Mouse (Mus musculus) kidney, adult 18-20 months (tissue): Measurements from ENCODE around the gene Epb41l2.

Source experiments
- DNase-seq: peaks from one replicate; pipeline ENCODE4 v3.0.0; 2021

Epb41l2 gene

GRCm38 (mm10) chr10:25523727-25524126, 164.1 kb downstream of the Epb41l2 start:
- no peak for DNase-seq

- no peak for DNase-seq
Measured at GRCm38 (mm10) chr10:25526156-25526555, 166.6 kb downstream of the Epb41l2 start.

DNA sequence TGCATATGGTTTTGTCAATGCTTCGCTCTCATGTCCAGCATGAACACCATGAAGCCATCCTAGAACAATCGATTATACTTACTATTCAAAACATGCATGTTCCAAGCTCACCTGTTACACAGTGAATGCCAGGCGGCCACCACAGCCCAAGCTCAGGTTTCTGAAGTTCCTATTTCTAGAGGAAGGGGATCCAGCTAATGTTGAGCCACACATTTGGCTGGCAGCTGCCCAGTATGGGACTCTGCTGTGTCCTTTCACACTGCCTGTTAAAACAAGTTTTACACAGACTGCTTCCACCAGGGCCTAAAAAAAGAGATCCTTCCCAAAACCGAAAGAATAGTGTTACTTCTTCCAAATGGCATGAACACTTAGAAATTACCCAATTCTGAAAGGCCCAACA, 167.0 kb downstream of the Epb41l2 start:
- DNase-seq, result no peak

GRCm38 (mm10) chr10:25527126-25527525, 167.5 kb downstream of the Epb41l2 start:
- no peak for DNase-seq

DNA sequence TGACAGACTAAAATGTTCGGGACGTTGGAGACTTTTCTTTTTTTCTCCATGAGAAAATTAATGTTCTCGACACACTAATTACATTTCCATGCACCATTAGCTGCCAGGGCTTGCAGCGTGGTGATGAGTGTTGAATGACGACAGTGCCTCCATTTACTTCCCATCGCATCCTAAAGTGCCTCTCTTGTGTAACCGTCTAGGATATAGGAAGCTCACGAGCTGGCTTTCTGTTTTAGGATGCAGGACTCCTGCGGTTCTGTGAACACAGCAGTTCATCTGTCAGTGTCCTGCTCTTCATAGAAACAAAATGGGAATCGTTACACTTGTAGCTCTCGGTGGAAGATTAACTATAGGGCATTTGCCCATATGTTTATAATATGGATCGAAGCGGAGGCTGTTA, 171.7 kb downstream of the Epb41l2 start:
- DNase-seq, result no peak

DNA sequence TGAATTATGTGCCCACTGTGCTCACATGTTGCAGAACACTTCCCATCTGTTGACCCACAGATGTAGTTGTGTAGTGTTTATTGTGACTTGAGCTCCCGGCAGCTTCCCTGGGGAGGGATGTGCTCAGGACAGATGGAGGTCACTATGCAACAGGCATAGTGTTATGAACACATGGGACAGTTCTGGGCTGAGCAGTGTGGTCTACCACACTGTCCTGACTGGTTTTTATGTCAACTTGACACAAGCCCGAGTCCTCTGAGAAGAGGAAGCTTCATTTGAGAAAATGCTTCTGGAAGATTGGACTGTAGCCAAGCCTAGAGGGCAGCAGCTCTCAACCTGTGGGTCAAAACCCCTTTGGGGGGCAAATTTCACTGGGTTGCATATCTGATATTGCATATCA, 173.5 kb downstream of the Epb41l2 start:
- no peak for DNase-seq

GRCm38 (mm10) chr10:25533513-25534246, 174.1 kb downstream of the Epb41l2 start:
- no peak for DNase-seq

GRCm38 (mm10) chr10:25534467-25534866, 174.9 kb downstream of the Epb41l2 start:
- DNase-seq, result no peak

GRCm38 (mm10) chr10:25535891-25536331, 176.3 kb downstream of the Epb41l2 start, which contains the start of gene Smlr1:
Gene Smlr1, minus strand, starts transcription at chr10:25536267.
- peak; percentile 69 for DNase-seq

GRCm38 (mm10) chr10:25536621-25537020, 177.0 kb downstream of the Epb41l2 start:
- no peak for DNase-seq

- DNase-seq, result no peak
Measured at GRCm38 (mm10) chr10:25538738-25539137, 179.1 kb downstream of the Epb41l2 start.

DNA sequence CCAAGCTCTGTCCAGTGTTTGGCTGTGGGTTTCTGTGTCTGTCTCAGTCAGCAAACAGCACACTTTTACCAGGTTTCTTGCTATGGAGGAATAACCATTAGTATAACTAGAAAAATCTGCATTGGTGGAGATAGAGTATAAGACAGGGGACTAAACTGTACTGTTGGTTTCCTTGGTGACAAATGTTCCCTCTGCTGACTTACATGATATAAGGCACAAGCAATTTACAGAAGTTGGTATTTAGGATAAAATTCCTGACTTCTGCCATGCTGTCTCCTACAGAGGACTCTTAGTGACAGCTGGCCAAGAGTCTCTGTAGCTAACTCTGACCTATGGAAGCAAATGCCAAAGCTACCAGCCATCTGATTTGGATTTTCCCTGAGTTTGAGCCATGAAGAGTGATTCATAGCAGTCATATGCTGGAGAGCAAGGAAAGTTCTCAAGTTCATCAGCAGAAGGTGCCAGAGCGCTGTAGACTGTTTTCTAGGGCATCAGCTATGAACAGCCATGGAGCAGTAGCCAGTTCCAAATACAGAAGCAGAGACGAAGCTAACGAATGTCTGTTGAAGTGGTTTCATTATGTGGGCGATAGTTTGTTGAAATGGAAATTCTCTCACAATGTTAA, 179.7 kb downstream of the Epb41l2 start:
- no peak for DNase-seq

GRCm38 (mm10) chr10:25539771-25540168, 180.2 kb downstream of the Epb41l2 start:
- no peak for DNase-seq

- no peak for DNase-seq
Measured at GRCm38 (mm10) chr10:25541097-25541496, 181.5 kb downstream of the Epb41l2 start.

GRCm38 (mm10) chr10:25552936-25553335, 193.3 kb downstream of the Epb41l2 start:
- DNase-seq, result no peak

GRCm38 (mm10) chr10:25571319-25572240, 212.0 kb downstream of the Epb41l2 start:
- DNase-seq, result no peak
